21 mouse cellular contexts compared by ENCODE assay signal in the genomic region with DNA sequence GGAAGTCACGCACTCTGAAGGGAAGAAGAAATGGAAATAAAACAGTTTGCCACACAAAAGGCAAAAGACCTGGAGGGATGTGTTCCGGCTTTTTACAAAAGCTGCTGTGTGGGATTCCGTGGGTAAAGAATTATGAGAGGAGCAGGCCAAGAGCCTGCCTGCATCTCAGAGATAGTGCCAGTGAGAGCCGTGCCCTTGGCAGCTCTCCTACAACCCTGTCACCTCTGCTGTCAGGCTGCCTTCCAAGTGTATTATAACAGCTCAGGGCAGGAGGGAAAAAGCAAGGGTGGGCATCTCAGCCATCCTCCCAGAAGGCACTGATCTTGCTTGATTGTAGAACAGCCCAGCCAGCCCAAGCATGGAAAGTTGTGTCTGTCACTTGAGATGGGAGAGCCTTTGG.
A peak's percentile ranks its signal among the peaks of the same experiment; 100 is the strongest.
DNase-seq lines count a peak whose midpoint lies in the region; ATAC-seq and TF ChIP-seq lines count a peak whose summit lies in the region.
"Had no signal": no experiment of that assay in that cellular context is flagged by ENCODE, and none has a peak within 500 bp of the region (broad histone marks: within the 10 kb centered on the region; RNA-seq: fewer than 3 reads in every experiment).

No protein-coding gene starts in this region.

- peak; percentile 21 for DNase-seq in adrenal gland, postnatal 25 days
- DNase-seq in adrenal gland, adult 8-10 months, result no peak
- DNase-seq in heart, adult 11 months, result no peak
- DNase-seq in midbrain, postnatal 0 days (ENCODE audit: low spot score), result peak; percentile 55
- no peak for DNase-seq in limb, embryonic 10.5 days (ENCODE audit: low spot score)
- DNase-seq in frontal cortex, postnatal 10 days (ENCODE audit: low spot score in 2 of 2), result no peak
- DNase-seq: cerebellum, adult 11-12 months; gastrocnemius, postnatal 25 days; kidney, adult 8-10 months; kidney, postnatal 36 days; layer of hippocampus, postnatal 36 days; lung, postnatal 36 days; right cerebral cortex, postnatal 25 days; thymus, adult 18-20 months had no signal

- H3K4me1 ChIP-seq in heart, embryonic 16.5 days (ENCODE audit: control insufficient read depth, insufficient read depth, low read length), result peaks cover 13% of the 10 kb centered on the region
- H3K4me1 ChIP-seq in midbrain, postnatal 0 days (ENCODE audit: insufficient read depth, low read length), result no peaks in the 10 kb centered on the region; the same call in 1 of the 2 replicates
- H3K4me1 ChIP-seq in midbrain, embryonic 15.5 days, result peaks cover 4% of the 10 kb centered on the region; the same call in 1 of the 2 replicates
- peaks cover 35% of the 10 kb centered on the region for H3K4me1 ChIP-seq in limb, embryonic 10.5 days

- H3K36me3 ChIP-seq in heart, embryonic 16.5 days (ENCODE audit: control insufficient read depth, insufficient read depth), result no peaks in the 10 kb centered on the region
- no peaks in the 10 kb centered on the region for H3K36me3 ChIP-seq in midbrain, postnatal 0 days (ENCODE audit: insufficient read depth, low read length)
- H3K36me3 ChIP-seq in midbrain, embryonic 15.5 days (replicated peaks), result no peaks in the 10 kb centered on the region
- H3K36me3 ChIP-seq in limb, embryonic 10.5 days, result no peaks in the 10 kb centered on the region
- H3K36me3 ChIP-seq: forebrain, embryonic 15.5 days; hindbrain, embryonic 13.5 days; limb, embryonic 12.5 days; neural tube, embryonic 12.5 days had no signal

- no peak overlapping the region for H3K27ac ChIP-seq in heart, embryonic 16.5 days (ENCODE audit: low read length)
- H3K27ac ChIP-seq in midbrain, postnatal 0 days (ENCODE audit: low read depth, low read length), result no peak overlapping the region
- H3K27ac ChIP-seq in midbrain, embryonic 15.5 days, result no peak overlapping the region
- peak overlapping the region; percentile 58; the same call in 1 of the 2 replicates for H3K27ac ChIP-seq in limb, embryonic 10.5 days
- H3K27ac ChIP-seq: forebrain, embryonic 15.5 days; hindbrain, embryonic 13.5 days; limb, embryonic 12.5 days; neural tube, embryonic 12.5 days had no signal

- WGBS in heart, embryonic 16.5 days, result 53% methylated on average over 4 of the region's 4 CpGs
- 50% methylated on average over 4 of the region's 4 CpGs for WGBS in midbrain, postnatal 0 days
- 71% methylated on average over 4 of the region's 4 CpGs for WGBS in midbrain, embryonic 15.5 days
- WGBS in limb, embryonic 10.5 days, result 71% methylated on average over 4 of the region's 4 CpGs

- H3K9me3 ChIP-seq in heart, embryonic 16.5 days (replicated peaks; ENCODE audit: control insufficient read depth, low read length), result 0 out of 2 replicates have a peak, but pooled peaks cover 2% of the 10 kb centered on the region
- H3K9me3 ChIP-seq in midbrain, postnatal 0 days (ENCODE audit: low read length), result no peaks in the 10 kb centered on the region
- no peaks in the 10 kb centered on the region for H3K9me3 ChIP-seq in midbrain, embryonic 15.5 days
- no peaks in the 10 kb centered on the region for H3K9me3 ChIP-seq in limb, embryonic 10.5 days (replicated peaks)
- H3K9me3 ChIP-seq: forebrain, embryonic 15.5 days; hindbrain, embryonic 13.5 days; limb, embryonic 12.5 days; neural tube, embryonic 12.5 days had no signal

- H3K4me2 ChIP-seq in heart, embryonic 16.5 days (ENCODE audit: low read depth, low read length), result no peak overlapping the region
- no peak overlapping the region for H3K4me2 ChIP-seq in midbrain, postnatal 0 days (ENCODE audit: low read depth, low read length, poor library complexity, severe bottlenecking)
- H3K4me2 ChIP-seq in midbrain, embryonic 15.5 days, result no peak overlapping the region
- H3K4me2 ChIP-seq: forebrain, embryonic 15.5 days; hindbrain, embryonic 13.5 days; limb, embryonic 12.5 days; neural tube, embryonic 12.5 days had no signal

- H3K27me3 ChIP-seq in heart, embryonic 16.5 days (ENCODE audit: control insufficient read depth, insufficient read depth, low read length), result no peaks in the 10 kb centered on the region
- no peaks in the 10 kb centered on the region; the same call in 1 of the 2 replicates for H3K27me3 ChIP-seq in midbrain, postnatal 0 days (ENCODE audit: insufficient read depth, low read length)
- no peaks in the 10 kb centered on the region for H3K27me3 ChIP-seq in midbrain, embryonic 15.5 days (replicated peaks)
- no peaks in the 10 kb centered on the region for H3K27me3 ChIP-seq in limb, embryonic 10.5 days (ENCODE audit: low read depth, poor library complexity, severe bottlenecking)
- H3K27me3 ChIP-seq: forebrain, embryonic 15.5 days; neural tube, embryonic 12.5 days had no signal

- no peak for TF ChIP-seq CTCF in midbrain, postnatal 0 days (IDR thresholded peaks at IDR 0.05)

- H3K4me3 ChIP-seq in heart, embryonic 16.5 days (ENCODE audit: low read length), result no peak overlapping the region
- H3K4me3 ChIP-seq in midbrain, postnatal 0 days (ENCODE audit: low read depth, low read length), result no peak overlapping the region
- H3K4me3 ChIP-seq in midbrain, embryonic 15.5 days, result no peak overlapping the region
- H3K4me3 ChIP-seq in limb, embryonic 10.5 days, result no peak overlapping the region
- H3K4me3 ChIP-seq: forebrain, embryonic 15.5 days; hindbrain, embryonic 13.5 days; limb, embryonic 12.5 days; neural tube, embryonic 12.5 days had no signal

- no peak overlapping the region for H3K9ac ChIP-seq in heart, embryonic 16.5 days (ENCODE audit: low read length)
- no peak overlapping the region for H3K9ac ChIP-seq in midbrain, postnatal 0 days (replicated peaks; ENCODE audit: low read length, poor library complexity, severe bottlenecking)
- no peak overlapping the region for H3K9ac ChIP-seq in midbrain, embryonic 15.5 days
- H3K9ac ChIP-seq: forebrain, embryonic 15.5 days; hindbrain, embryonic 13.5 days; limb, embryonic 12.5 days; neural tube, embryonic 12.5 days had no signal

- ATAC-seq in heart, embryonic 16.5 days (replicated peaks; ENCODE audit: extremely low read depth, insufficient read depth, low FRiP score), result peak; percentile 46; the same call in 1 of the 2 replicates
- ATAC-seq in midbrain, postnatal 0 days (ENCODE audit: low FRiP score), result no peak
- ATAC-seq in midbrain, embryonic 15.5 days (replicated peaks), result no peak
- ATAC-seq: activated CD4-positive, CD25-positive, alpha-beta regulatory T cell, adult 4 months; forebrain, embryonic 15.5 days had no signal

Comparison
In these comparisons a context has a peak if more than half of its experiments do, and no peak if none do; other contexts are left out.
1. DNase-seq: peak in adrenal gland, postnatal 25 days (single experiment) and midbrain, postnatal 0 days (single experiment); none in adrenal gland, adult 8-10 months (single experiment), heart, adult 11 months (single experiment), limb, embryonic 10.5 days (single experiment) and frontal cortex, postnatal 10 days (0 of 2).